Mouse (Mus musculus) heart, embryonic 14.5 days (tissue): Measurements from ENCODE around the gene Psme1. TPM values are rescaled to one million over a fixed set of nuclear protein-coding genes. Genes with fewer than 3 reads are reported as not detected.

Experiments used
- ATAC-seq: fragments of 200-750 bp; cut with Nextera tagmentation; 2 replicates; pipeline ENCODE4 v1.8.0; 2017; ENCODE audit warnings: low read depth, moderate TSS enrichment; ENCODE audit not compliant: insufficient number of reproducible peaks, insufficient read depth, low FRiP score
- H3K27ac ChIP-seq, 2 experiments: fragments of 200-500 bp in 1 of 2; fragments of 300-500 bp in 1 of 2; sonication (generic) in 1 of 2; replicated peaks in 1 of 2; 2 replicates each; pipeline ENCODE4 v1.5.1; 2012 to 2014; ENCODE audit warnings: low read depth in 2 of 2, low read length in 2 of 2, control low read depth in 1 of 2, mild to moderate bottlenecking in 1 of 2, mixed read lengths in 1 of 2; ENCODE audit not compliant: control insufficient read depth in 1 of 2, insufficient read depth in 1 of 2
- H3K27me3 ChIP-seq: fragments of 300-500 bp; sonication (generic); 2 replicates; pipeline ENCODE4 v1.6.1; 2014; ENCODE audit warnings: mild to moderate bottlenecking, low read length, control low read depth; ENCODE audit not compliant: control insufficient read depth, insufficient read depth
- H3K36me3 ChIP-seq: fragments of 300-500 bp; sonication (generic); 2 replicates; pipeline ENCODE4 v1.6.1; 2014; ENCODE audit warnings: mild to moderate bottlenecking, control low read depth, low read length, mixed read lengths; ENCODE audit not compliant: control insufficient read depth, insufficient read depth
- H3K4me1 ChIP-seq, 2 experiments: fragments of 200-500 bp in 1 of 2; fragments of 300-500 bp in 1 of 2; sonication (generic) in 1 of 2; 2 replicates each; pipeline ENCODE4 v1.6.1; 2012 to 2014; ENCODE audit warnings: low read length in 2 of 2, control low read depth in 1 of 2, mixed read lengths in 1 of 2; ENCODE audit not compliant: control insufficient read depth in 2 of 2, insufficient read depth in 2 of 2
- H3K4me2 ChIP-seq: fragments of 300-500 bp; sonication (generic); 2 replicates; pipeline ENCODE4 v1.6.1; 2014; ENCODE audit warnings: mild to moderate bottlenecking, low read length
- H3K4me3 ChIP-seq, 2 experiments: fragments of 200-500 bp in 1 of 2; fragments of 300-500 bp in 1 of 2; sonication (generic) in 1 of 2; 2 replicates each; pipeline ENCODE4 v1.5.1; 2012 to 2014; ENCODE audit warnings: low read length in 2 of 2, mild to moderate bottlenecking in 2 of 2, control low read depth in 1 of 2, low read depth in 1 of 2, moderate library complexity in 1 of 2; ENCODE audit not compliant: control insufficient read depth in 1 of 2, insufficient read depth in 1 of 2
- H3K9ac ChIP-seq: fragments of 300-500 bp; sonication (generic); 2 replicates; pipeline ENCODE4 v1.6.1; 2014; ENCODE audit warnings: mild to moderate bottlenecking, low read length
- H3K9me3 ChIP-seq: fragments of 300-500 bp; sonication (generic); 2 replicates; pipeline ENCODE4 v1.6.1; 2016; ENCODE audit warnings: low read length, control low read depth; ENCODE audit not compliant: control insufficient read depth
- WGBS: fragments of 180-500 bp; shearing (Covaris S2); extraction: QIAGEN DNeasy Blood & Tissue Kit; methylation state at CpG from one replicate; pipeline ENCODE4 v1.1.7; 2014; 5-methylcytosine and 5-hydroxymethylcytosine counted together
- polyA plus RNA-seq: library from polyadenylated mRNA; unstranded; fragments of >200 nt; fragmentation: Nextera tagmentation; extraction: Ambion mirVana; gene quantifications from 2 replicates; pipeline ENCODE4 v1.2.1, GENCODE M21; 2014

Psme1 gene
- polyA plus RNA-seq, 1 experiment from 2014 or later = 250 TPM

- 70% methylated on average over 5 of the region's 5 CpGs for WGBS
- Histone ChIP-seq H3K27me3 (no peaks in the 10 kb centered on the region), H3K9me3 (no peaks in the 10 kb centered on the region)
These were observed 26.6 kb upstream of the Psme1 start for GRCm38 (mm10) chr14:55551347-55551746.

GRCm38 (mm10) chr14:55551794-55552193 is 26.1 kb upstream of the Psme1 start:
- 86% methylated on average over 8 of the region's 8 CpGs for WGBS
- H3K4me3 ChIP-seq = no peak overlapping the region
- no peak for ATAC-seq
- H3K4me1 ChIP-seq = no peaks in the 10 kb centered on the region
- no peaks in the 10 kb centered on the region for H3K9me3 ChIP-seq
- H3K36me3 ChIP-seq = peaks cover 38% of the 10 kb centered on the region
- H3K27me3 ChIP-seq = no peaks in the 10 kb centered on the region
- H3K4me2 ChIP-seq = no peak overlapping the region
- H3K9ac ChIP-seq = no peak overlapping the region
- no peak overlapping the region for H3K27ac ChIP-seq

More at GRCm38 (mm10) chr14:55551347-55551746, 26.6 kb upstream of the Psme1 start:
- Histone ChIP-seq H3K27ac (no peak overlapping the region), H3K36me3 (peaks cover 42% of the 10 kb centered on the region), H3K4me2 (no peak overlapping the region), H3K4me1 (no peaks in the 10 kb centered on the region), H3K9ac (no peak overlapping the region), H3K4me3 (no peak overlapping the region)
- no peak for ATAC-seq

GRCm38 (mm10) chr14:55554635-55555034 is 23.3 kb upstream of the Psme1 start:
- Histone ChIP-seq H3K9ac (no peak overlapping the region), H3K4me3 (no peak overlapping the region), H3K4me1 (peaks cover 0 to 4% of the 10 kb centered on the region in 2 experiments; a peak in 2 of 4 replicates), H3K27me3 (no peaks in the 10 kb centered on the region), H3K27ac (no peak overlapping the region), H3K4me2 (no peak overlapping the region), H3K9me3 (no peaks in the 10 kb centered on the region), H3K36me3 (peaks cover 10% of the 10 kb centered on the region)
- no peak for ATAC-seq

GRCm38 (mm10) chr14:55555788-55556187 is 22.1 kb upstream of the Psme1 start:
- H3K36me3 ChIP-seq = no peaks in the 10 kb centered on the region
- ATAC-seq = no peak
- no peaks in the 10 kb centered on the region for H3K27me3 ChIP-seq
- peaks cover 0 to 4% of the 10 kb centered on the region in 2 experiments; a peak in 2 of 4 replicates for H3K4me1 ChIP-seq
- no peak overlapping the region for H3K9ac ChIP-seq
- H3K9me3 ChIP-seq = no peaks in the 10 kb centered on the region
- WGBS = 56% methylated on average over 3 of the region's 3 CpGs
- H3K27ac ChIP-seq = no peak overlapping the region
- H3K4me2 ChIP-seq = no peak overlapping the region
- H3K4me3 ChIP-seq = no peak overlapping the region

GRCm38 (mm10) chr14:55557003-55557402 is 20.9 kb upstream of the Psme1 start:
- Histone ChIP-seq H3K4me3 (no peak overlapping the region), H3K9ac (no peak overlapping the region), H3K9me3 (no peaks in the 10 kb centered on the region), H3K36me3 (no peaks in the 10 kb centered on the region), H3K4me1 (peaks cover 7 to 10% of the 10 kb centered on the region in 2 experiments), H3K27ac (no peak overlapping the region), H3K4me2 (no peak overlapping the region), H3K27me3 (no peaks in the 10 kb centered on the region)
- WGBS = 25% methylated on average over 5 of the region's 5 CpGs
- no peak for ATAC-seq

GRCm38 (mm10) chr14:55557587-55557986 is 20.3 kb upstream of the Psme1 start:
- H3K9ac ChIP-seq = no peak overlapping the region
- no peak for ATAC-seq
- H3K4me2 ChIP-seq = no peak overlapping the region
- no peak overlapping the region for H3K4me3 ChIP-seq
- no peaks in the 10 kb centered on the region for H3K27me3 ChIP-seq
- H3K27ac ChIP-seq = no peak overlapping the region
- H3K4me1 ChIP-seq = peaks cover 7 to 13% of the 10 kb centered on the region in 2 experiments
- WGBS = 87% methylated on average over 3 of the region's 3 CpGs
- 0 out of 2 replicates have a peak, but pooled peaks cover 3% of the 10 kb centered on the region for H3K36me3 ChIP-seq
- H3K9me3 ChIP-seq = no peaks in the 10 kb centered on the region

GRCm38 (mm10) chr14:55558740-55559448 is 19.0 kb upstream of the Psme1 start:
- peak overlapping the region in 1 of 2 experiments; percentile 75; a peak in 2 of 4 replicates for H3K4me3 ChIP-seq
- H3K27me3 ChIP-seq = no peaks in the 10 kb centered on the region
- peaks cover 7 to 13% of the 10 kb centered on the region in 2 experiments for H3K4me1 ChIP-seq
- peaks cover 13% of the 10 kb centered on the region for H3K36me3 ChIP-seq
- ATAC-seq = no peak
- H3K9ac ChIP-seq = peak overlapping the region; percentile 92
- H3K27ac ChIP-seq = peak overlapping the region in 1 of 2 experiments; percentile 100; a peak in 1 of 4 replicates
- no peaks in the 10 kb centered on the region for H3K9me3 ChIP-seq
- H3K4me2 ChIP-seq = peak overlapping the region; percentile 65
- 56% methylated on average over 6 of the region's 6 CpGs for WGBS
